In genomic region chr1:186116701-186117488, GRCm38 (mm10) we compare ENCODE assay signal across 8 mouse cellular contexts. TPM values are rescaled to one million over a fixed set of nuclear protein-coding genes. Genes with fewer than 3 reads are reported as not detected.
DNase-seq lines count a peak whose midpoint lies in the region; ATAC-seq and TF ChIP-seq lines count a peak whose summit lies in the region.

Gene Lyplal1 (minus strand): TSS chr1:186117310.

- intact Hi-C loops in left cerebral cortex, adult 2 months (cut with DNase I) = loop anchor here (10.0 kb wide), 1 partner anchor 598 kb away; no protein-coding TSS in a partner anchor

- peaks cover 5% of the 10 kb centered on the region; the same call in 1 of the 2 replicates for H3K4me1 ChIP-seq in hindbrain, postnatal 0 days (ENCODE audit: insufficient read depth, low read length)

- no peaks in the 10 kb centered on the region for H3K9me3 ChIP-seq in hindbrain, postnatal 0 days (ENCODE audit: low read length)

- no peaks in the 10 kb centered on the region for H3K36me3 ChIP-seq in hindbrain, postnatal 0 days (ENCODE audit: insufficient read depth, low read length)
- H3K36me3 ChIP-seq in macrophage (ENCODE audit: inconsistent target) = no peaks in the 10 kb centered on the region

- 3% methylated on average over 44 of the region's 44 CpGs for WGBS in hindbrain, postnatal 0 days
- WGBS in macrophage (ENCODE audit: missing documents) = 5% methylated on average over 42 of the region's 44 CpGs

- peak within 1 kb of the TSS; percentile 86 for H3K4me2 ChIP-seq in hindbrain, postnatal 0 days (ENCODE audit: low read depth, low read length)

- peak within 1 kb of the TSS; percentile 87 for H3K9ac ChIP-seq in hindbrain, postnatal 0 days (replicated peaks; ENCODE audit: low read length)

- H3K79me2 ChIP-seq in macrophage (ENCODE audit: inconsistent target) = no peaks in the 10 kb centered on the region

- no peaks in the 10 kb centered on the region for H3K27me3 ChIP-seq in hindbrain, postnatal 0 days (ENCODE audit: insufficient read depth, low read length)

- TF ChIP-seq CTCF in hindbrain, postnatal 0 days (IDR thresholded peaks at IDR 0.05; ENCODE audit: low read depth) = no peak
- TF ChIP-seq CTCF in left cerebral cortex, adult 2 months (IDR thresholded peaks at IDR 0.05) = no peak; the same call in none of the 2 replicates

- ATAC-seq in hindbrain, postnatal 0 days = peak; percentile 96

- H3K4me3 ChIP-seq in hindbrain, postnatal 0 days (ENCODE audit: low read length) = peak within 1 kb of the TSS; percentile 76
- peak within 1 kb of the TSS; percentile 92 for H3K4me3 ChIP-seq in left cerebral cortex, adult 2 months
- H3K4me3 ChIP-seq in macrophage (ENCODE audit: inconsistent target) = peak within 1 kb of the TSS; percentile 45

- peak within 1 kb of the TSS; percentile 93 for H3K27ac ChIP-seq in hindbrain, postnatal 0 days
- H3K27ac ChIP-seq in left cerebral cortex, adult 2 months = peak within 1 kb of the TSS; percentile 98
- no peak within 1 kb of the TSS for H3K27ac ChIP-seq in macrophage

- peak; percentile 92 for DNase-seq in adipocyte (ENCODE audit: low spot score)
- DNase-seq in cerebellum, postnatal 4 days (ENCODE audit: low spot score in 2 of 2) = peak; percentile 93 to 98
- peak; percentile 90 to 94 for DNase-seq in gastrocnemius, adult 8-10 months (ENCODE audit: low spot score in 2 of 2)
- peak; percentile 97 for DNase-seq in hindbrain, postnatal 0 days (ENCODE audit: low spot score)
- DNase-seq in left cerebral cortex, adult 2 months (ENCODE audit: extremely low spot score in 1 of 2, low spot score in 2 of 2) = peak; percentile 96 to 97
- DNase-seq in right cerebral cortex, adult 18-20 months = peak; percentile 96
- peak; percentile 87 for DNase-seq in urinary bladder, adult 2 months (ENCODE audit: low spot score)

RNA-seq across cellular contexts. Expression of gene Lyplal1, which starts in this region (rescaled TPM):
- total RNA-seq in gastrocnemius, adult 8-10 months (2022) = 1 to 10 TPM; 1.9 to 2.6 (median 2.3) TPM
- 8.7 and 12.7 TPM in 2 replicates for total RNA-seq in hindbrain, postnatal 0 days (2014; rRNA removed)
- polyA plus RNA-seq in hindbrain, postnatal 0 days (2015; fragmentation: Nextera tagmentation; extraction: Ambion mirVana) = 15.4 and 16.3 TPM in 2 replicates
- 1 to 10 TPM; 6.6 to 7.4 TPM for total RNA-seq in left cerebral cortex, adult 2 months (2021)
- 1 to 10 TPM in 6 of 26 experiments, under 1 TPM in 6, not detected in 14; 0.38 to 2.3 (median 0.91) TPM for total RNA-seq in macrophage (2018; cell fraction: chromatin; rRNA removed)
- total RNA-seq in macrophage (2018; cell fraction: cytosol; rRNA removed) = 1 to 10 TPM in 25 of 26 experiments, under 1 TPM in 1; 0.96 to 2.8 (median 1.7) TPM
- total RNA-seq in macrophage (2018; cell fraction: nucleus; rRNA removed) = 1 to 10 TPM in 12 of 26 experiments, under 1 TPM in 9, not detected in 5; 0.31 to 3.2 (median 1.1) TPM
- 2.3 to 2.9 TPM (median 2.6 TPM) in 3 replicates for polyA plus RNA-seq in macrophage (2018)
- 9.1 and 14.0 TPM in 2 replicates for polyA plus RNA-seq in urinary bladder, adult 2 months (2012; rRNA removed)
